Mouse (Mus musculus) lung, embryonic 15.5 days (tissue): ENCODE results near the gene Atg101. TPM values are rescaled to one million over a fixed set of nuclear protein-coding genes. Genes with fewer than 3 reads are reported as not detected.

Experiments used
- ATAC-seq: fragments of 200-750 bp; cut with Nextera tagmentation; 2 replicates; pipeline ENCODE4 v1.8.0; 2017; ENCODE audit warnings: moderate number of reproducible peaks, borderline replicate concordance; ENCODE audit not compliant: low FRiP score, low TSS enrichment; ENCODE audit errors: extremely low read depth
- H3K27ac ChIP-seq: fragments of 300-500 bp; sonication (generic); 2 replicates; pipeline ENCODE4 v1.5.1; 2015; ENCODE audit warnings: moderate library complexity, mild to moderate bottlenecking, inconsistent platforms
- H3K27me3 ChIP-seq: fragments of 300-500 bp; sonication (generic); 2 replicates; pipeline ENCODE4 v1.6.1; 2015; ENCODE audit warnings: inconsistent platforms
- H3K36me3 ChIP-seq: fragments of 300-500 bp; sonication (generic); 2 replicates; pipeline ENCODE4 v1.6.1; 2015; ENCODE audit warnings: inconsistent platforms
- H3K4me1 ChIP-seq: fragments of 300-500 bp; sonication (generic); 2 replicates; pipeline ENCODE4 v1.6.1; 2015; ENCODE audit warnings: inconsistent platforms
- H3K4me2 ChIP-seq: fragments of 300-500 bp; sonication (generic); 2 replicates; pipeline ENCODE4 v1.6.1; 2015; ENCODE audit warnings: inconsistent platforms, mild to moderate bottlenecking, moderate library complexity
- H3K4me3 ChIP-seq: fragments of 300-500 bp; sonication (generic); 2 replicates; pipeline ENCODE4 v1.5.1; 2015; ENCODE audit warnings: mild to moderate bottlenecking, inconsistent platforms
- H3K9ac ChIP-seq: fragments of 300-500 bp; sonication (generic); 2 replicates; pipeline ENCODE4 v1.6.1; 2015; ENCODE audit warnings: inconsistent platforms
- H3K9me3 ChIP-seq: fragments of 300-500 bp; sonication (generic); 2 replicates; pipeline ENCODE4 v1.6.1; 2016; ENCODE audit warnings: inconsistent platforms
- WGBS: fragments of 180-500 bp; shearing (Covaris S2); methylation state at CpG from one replicate; pipeline ENCODE4 v1.1.7; 2015; 5-methylcytosine and 5-hydroxymethylcytosine counted together
- polyA plus RNA-seq: library from polyadenylated mRNA; unstranded; fragments of >200 nt; fragmentation: Nextera tagmentation; extraction: Ambion mirVana; gene quantifications from 2 replicates; pipeline ENCODE4 v1.2.1, GENCODE M21; 2015

Gene Atg101
- polyA plus RNA-seq, 1 experiment from 2014 or later, result 76.8 TPM

DNA sequence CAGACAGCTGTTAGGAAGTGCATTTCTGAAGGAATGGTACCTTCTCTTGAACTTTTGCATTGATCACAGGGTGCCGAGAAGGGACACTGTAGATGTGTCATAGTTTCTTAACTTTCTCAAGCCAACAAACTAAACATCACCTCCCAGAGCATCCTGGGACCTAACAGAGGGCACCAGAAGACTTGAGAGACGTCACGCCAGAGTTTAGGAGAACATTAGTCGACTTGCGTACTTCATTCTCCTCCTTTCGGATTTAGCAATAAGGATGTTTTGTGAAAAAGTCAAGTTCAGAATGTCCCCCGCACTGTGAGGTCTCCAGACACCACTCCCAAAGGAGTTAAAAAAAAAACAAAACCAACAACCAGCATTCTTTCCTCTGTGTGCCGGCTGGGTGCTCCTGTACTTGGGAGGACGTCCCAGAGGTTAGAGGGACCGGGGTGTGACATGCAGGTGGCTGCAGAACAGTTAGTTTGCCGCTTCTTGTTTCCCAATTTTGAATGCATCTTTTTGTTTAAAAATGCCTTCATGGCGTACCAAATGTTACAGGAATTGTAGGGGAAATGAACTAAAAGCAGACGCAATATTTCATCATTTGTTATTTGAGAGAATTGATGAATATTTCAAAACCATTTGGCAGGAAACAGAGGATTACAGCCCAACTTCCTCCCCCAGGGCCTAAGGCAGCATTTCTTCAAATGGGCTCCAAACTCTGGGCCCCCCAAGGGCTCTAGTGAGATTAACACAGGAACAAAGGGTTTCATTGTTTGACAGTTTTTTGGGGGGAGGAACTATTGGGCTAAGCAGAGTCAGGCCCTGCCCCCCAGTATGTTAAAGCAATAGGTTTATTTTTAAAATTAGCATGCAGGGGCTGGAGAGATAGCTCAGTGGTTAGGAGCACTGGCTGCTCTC, 24.6 kb downstream of the Atg101 start:
- no peaks in the 10 kb centered on the region for H3K36me3 ChIP-seq
- no peak overlapping the region for H3K9ac ChIP-seq
- no peaks in the 10 kb centered on the region for H3K27me3 ChIP-seq
- H3K9me3 ChIP-seq, result no peaks in the 10 kb centered on the region
- H3K4me1 ChIP-seq, result peaks cover 21% of the 10 kb centered on the region
- H3K4me3 ChIP-seq, result no peak overlapping the region
- H3K4me2 ChIP-seq, result no peak overlapping the region
- H3K27ac ChIP-seq, result peak overlapping the region; percentile 53; the same call in 1 of the 2 replicates
- ATAC-seq, result 0 out of 2 replicates have a peak, but pooled peaks have one; percentile 6
- WGBS, result 47% methylated on average over 13 of the region's 13 CpGs

DNA sequence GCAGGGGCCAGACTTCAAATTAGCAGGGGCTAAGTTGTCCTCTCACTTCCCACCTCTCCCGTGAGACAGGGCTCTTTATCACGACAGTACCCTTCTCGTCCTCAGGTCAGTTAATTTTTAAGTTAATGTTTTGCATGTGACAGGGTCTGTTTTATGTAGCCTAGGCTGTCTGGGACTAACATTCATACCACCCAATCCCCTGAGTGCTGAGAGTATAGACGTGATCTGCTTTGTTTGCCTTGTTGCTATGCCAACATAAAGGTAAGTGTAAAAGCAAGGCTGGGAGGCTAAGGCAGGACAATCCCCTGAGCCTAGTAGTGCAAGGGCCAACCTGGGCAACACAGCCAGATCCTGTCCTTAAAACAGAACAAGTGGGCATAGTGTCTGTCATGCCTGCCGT, 25.4 kb downstream of the Atg101 start:
- Histone ChIP-seq H3K4me3 (no peak overlapping the region), H3K9me3 (no peaks in the 10 kb centered on the region), H3K9ac (no peak overlapping the region), H3K36me3 (no peaks in the 10 kb centered on the region), H3K4me2 (no peak overlapping the region), H3K4me1 (peaks cover 21% of the 10 kb centered on the region), H3K27me3 (no peaks in the 10 kb centered on the region), H3K27ac (peak overlapping the region; percentile 53; the same call in 1 of the 2 replicates)
- no peak for ATAC-seq
- WGBS, result 28% methylated on average over 5 of the region's 5 CpGs

GRCm38 (mm10) chr15:101311087-101311770, 27.2 kb downstream of the Atg101 start:
- no peak overlapping the region for H3K4me2 ChIP-seq
- no peaks in the 10 kb centered on the region for H3K9me3 ChIP-seq
- peaks cover 25% of the 10 kb centered on the region for H3K4me1 ChIP-seq
- H3K27ac ChIP-seq, result 0 out of 2 replicates have a peak overlapping the region, but pooled peaks have one; percentile 44
- 47% methylated on average over 12 of the region's 15 CpGs for WGBS
- ATAC-seq, result no peak
- H3K4me3 ChIP-seq, result no peak overlapping the region
- H3K36me3 ChIP-seq, result no peaks in the 10 kb centered on the region
- no peak overlapping the region for H3K9ac ChIP-seq
- H3K27me3 ChIP-seq, result no peaks in the 10 kb centered on the region

- H3K36me3 ChIP-seq, result no peaks in the 10 kb centered on the region
- H3K9ac ChIP-seq, result no peak overlapping the region
- H3K27ac ChIP-seq, result no peak overlapping the region
- peaks cover 30% of the 10 kb centered on the region for H3K4me1 ChIP-seq
- WGBS, result 60% methylated on average over 6 of the region's 6 CpGs
- H3K27me3 ChIP-seq, result no peaks in the 10 kb centered on the region
- no peak overlapping the region for H3K4me2 ChIP-seq
- H3K9me3 ChIP-seq, result no peaks in the 10 kb centered on the region
- H3K4me3 ChIP-seq, result no peak overlapping the region
- ATAC-seq, result no peak
These were observed 27.9 kb downstream of the Atg101 start for GRCm38 (mm10) chr15:101312006-101312405.

- Histone ChIP-seq H3K4me2 (peak overlapping the region; percentile 55; the same call in 1 of the 2 replicates), H3K4me1 (peaks cover 28% of the 10 kb centered on the region), H3K36me3 (no peaks in the 10 kb centered on the region), H3K9me3 (no peaks in the 10 kb centered on the region), H3K27me3 (no peaks in the 10 kb centered on the region), H3K4me3 (no peak overlapping the region), H3K27ac (no peak overlapping the region), H3K9ac (no peak overlapping the region)
- WGBS, result 87% methylated on average over 4 of the region's 4 CpGs
- peak; percentile 9; the same call in 1 of the 2 replicates for ATAC-seq
These were observed 31.3 kb downstream of the Atg101 start for GRCm38 (mm10) chr15:101315378-101315777.

DNA sequence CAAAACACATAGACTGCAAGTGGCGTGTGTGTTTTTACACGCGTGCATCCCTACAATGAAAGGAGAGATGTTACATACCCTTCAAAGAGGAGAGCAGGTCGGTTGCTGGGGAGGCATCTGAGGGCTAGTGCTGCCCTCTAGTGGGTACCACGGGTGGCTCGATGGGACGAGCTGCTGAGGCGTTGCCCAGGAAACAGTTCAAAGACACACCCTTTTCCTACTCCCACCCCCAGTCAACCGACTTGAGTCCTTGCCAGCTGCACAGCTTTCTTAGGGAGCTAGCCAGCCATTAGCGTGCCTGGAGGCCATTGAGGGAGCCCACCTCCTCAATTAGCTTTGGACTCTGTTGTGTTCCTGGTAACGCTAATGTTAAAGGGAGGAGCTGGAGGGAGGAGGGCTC, 31.8 kb downstream of the Atg101 start:
- Histone ChIP-seq H3K4me3 (peak overlapping the region; percentile 35), H3K4me1 (peaks cover 32% of the 10 kb centered on the region), H3K9ac (no peak overlapping the region), H3K36me3 (no peaks in the 10 kb centered on the region), H3K27ac (no peak overlapping the region), H3K4me2 (peak overlapping the region; percentile 55), H3K9me3 (no peaks in the 10 kb centered on the region), H3K27me3 (no peaks in the 10 kb centered on the region)
- WGBS, result 3% methylated on average over 11 of the region's 11 CpGs
- peak; percentile 79 for ATAC-seq

GRCm38 (mm10) chr15:101316279-101316912, 32.3 kb downstream of the Atg101 start:
- 57% methylated on average over 13 of the region's 13 CpGs for WGBS
- no peak overlapping the region for H3K27ac ChIP-seq
- H3K36me3 ChIP-seq, result no peaks in the 10 kb centered on the region
- H3K9me3 ChIP-seq, result no peaks in the 10 kb centered on the region
- H3K4me3 ChIP-seq, result peak overlapping the region; percentile 35
- no peaks in the 10 kb centered on the region for H3K27me3 ChIP-seq
- H3K4me1 ChIP-seq, result peaks cover 36% of the 10 kb centered on the region
- no peak for ATAC-seq
- peak overlapping the region; percentile 55 for H3K4me2 ChIP-seq
- H3K9ac ChIP-seq, result no peak overlapping the region

GRCm38 (mm10) chr15:101316913-101317813, 33.1 kb downstream of the Atg101 start:
- Histone ChIP-seq H3K36me3 (no peaks in the 10 kb centered on the region), H3K27me3 (no peaks in the 10 kb centered on the region), H3K4me1 (peaks cover 30% of the 10 kb centered on the region), H3K27ac (no peak overlapping the region), H3K9ac (no peak overlapping the region), H3K4me3 (no peak overlapping the region), H3K4me2 (no peak overlapping the region), H3K9me3 (no peaks in the 10 kb centered on the region)
- 51% methylated on average over 18 of the region's 18 CpGs for WGBS
- ATAC-seq, result no peak

- H3K9ac ChIP-seq, result no peak overlapping the region
- H3K4me1 ChIP-seq, result peaks cover 30% of the 10 kb centered on the region
- 73% methylated on average over 2 of the region's 2 CpGs for WGBS
- no peak overlapping the region for H3K27ac ChIP-seq
- no peaks in the 10 kb centered on the region for H3K9me3 ChIP-seq
- H3K36me3 ChIP-seq, result no peaks in the 10 kb centered on the region
- no peak overlapping the region for H3K4me2 ChIP-seq
- no peak for ATAC-seq
- H3K27me3 ChIP-seq, result no peaks in the 10 kb centered on the region
- no peak overlapping the region for H3K4me3 ChIP-seq
These were observed 33.9 kb downstream of the Atg101 start for GRCm38 (mm10) chr15:101317814-101318500.

- ATAC-seq, result no peak
- H3K9me3 ChIP-seq, result no peaks in the 10 kb centered on the region
- no peak overlapping the region for H3K9ac ChIP-seq
- no peak overlapping the region for H3K4me2 ChIP-seq
- peaks cover 30% of the 10 kb centered on the region for H3K4me1 ChIP-seq
- WGBS, result 40% methylated on average over 14 of the region's 14 CpGs
- H3K27ac ChIP-seq, result no peak overlapping the region
- no peaks in the 10 kb centered on the region for H3K36me3 ChIP-seq
- no peaks in the 10 kb centered on the region for H3K27me3 ChIP-seq
- no peak overlapping the region for H3K4me3 ChIP-seq
These were observed 35.1 kb downstream of the Atg101 start for GRCm38 (mm10) chr15:101318889-101319765.
